Mouse (Mus musculus): Measurements from ENCODE around the gene Dennd1a.

DNA sequence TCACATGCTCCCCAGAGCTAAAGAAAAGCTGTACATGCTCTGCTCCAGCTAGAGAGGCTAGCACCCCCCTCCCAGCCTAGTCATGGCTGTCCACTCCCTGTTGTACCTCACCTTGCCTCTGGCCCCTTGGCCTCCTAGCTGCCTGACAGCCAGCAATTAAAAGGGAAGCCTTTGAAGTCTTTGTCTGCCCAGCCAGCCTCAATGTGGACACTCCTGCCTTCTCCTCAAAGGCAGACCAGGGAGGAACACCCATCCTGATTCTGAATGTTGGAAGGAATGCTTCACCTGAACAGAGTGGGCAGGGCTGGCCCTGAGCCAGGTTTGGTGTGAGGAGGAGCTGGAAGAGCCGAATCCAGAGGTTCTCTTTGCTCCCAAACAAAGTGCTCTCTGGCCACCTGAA, 39.5 kb upstream of the Dennd1a start:
- no peak for TF ChIP-seq POLR2A (IDR thresholded peaks at IDR 0.05; ENCODE audit: low read depth, low read length)
- no peak for TF ChIP-seq CTCF (conservative IDR thresholded peaks at IDR 0.05; ENCODE audit: insufficient read depth, insufficient read length, low read depth, low read length)
